Mouse (Mus musculus) right cerebral cortex, postnatal 14 days (tissue): ENCODE results near the gene Kat5.
A peak's percentile ranks its signal among the peaks of the same experiment; 100 is the strongest.

Experiments used
- DNase-seq: peaks from one replicate; pipeline ENCODE4 v3.0.0; 2022

Gene Kat5

DNA sequence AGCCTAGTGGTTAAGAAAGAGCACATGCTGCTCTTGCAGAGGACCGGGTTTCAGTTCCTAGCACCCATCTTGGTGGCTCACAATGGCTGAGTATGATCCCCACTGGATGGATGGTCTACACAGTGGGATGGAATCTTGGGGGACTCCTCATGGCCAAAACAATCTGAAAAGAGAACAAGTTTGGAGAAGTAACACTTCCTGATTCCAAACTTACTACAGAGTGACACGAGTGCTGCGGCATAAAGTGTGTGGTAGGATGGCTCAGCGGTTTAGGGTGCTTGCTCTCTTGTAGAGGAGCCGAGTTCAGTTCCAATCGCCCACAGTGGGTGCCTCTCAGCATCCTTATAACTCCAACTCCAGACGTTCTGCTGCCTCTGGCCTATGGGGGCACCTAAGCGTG lies 15.3 kb upstream of the Kat5 start:
- DNase-seq = no peak

DNA sequence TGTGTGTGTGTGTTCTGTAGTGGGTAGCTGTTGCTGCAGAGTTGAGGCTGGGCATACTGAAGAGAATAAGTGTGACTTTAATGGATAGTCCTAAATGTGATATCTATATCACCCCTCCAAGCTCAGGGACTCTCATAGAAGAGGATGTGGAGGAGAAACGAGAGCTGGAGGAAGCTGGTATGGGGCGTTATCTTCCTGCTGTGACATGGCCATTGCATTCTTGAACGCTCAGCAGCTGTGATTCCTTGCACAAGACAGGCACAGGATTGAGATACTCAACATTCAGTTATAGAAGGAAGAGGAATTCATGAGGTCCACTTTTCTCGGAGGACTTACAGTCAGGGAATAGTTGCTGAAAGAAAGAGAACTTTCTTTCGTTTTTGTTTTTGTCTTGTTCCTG lies 11.8 kb upstream of the Kat5 start:
- no peak for DNase-seq

DNA sequence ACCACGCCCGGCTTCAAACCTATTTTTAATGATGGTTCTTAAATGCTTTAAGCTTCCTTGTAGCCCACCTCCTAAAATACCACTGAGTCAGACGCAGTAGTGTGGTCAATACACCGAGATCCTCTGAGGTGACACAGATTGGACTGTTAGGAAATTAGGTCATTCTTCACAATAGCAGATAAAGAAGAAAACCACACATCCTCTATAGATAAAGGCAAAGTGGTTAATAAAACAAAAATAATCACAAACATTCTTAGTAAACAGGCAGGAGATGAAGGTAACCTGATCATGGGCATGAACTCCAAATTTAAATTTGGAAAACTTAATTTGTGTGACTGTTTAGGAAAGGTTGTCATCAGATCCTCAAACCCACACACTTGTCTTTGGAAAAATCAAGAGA lies 10.0 kb upstream of the Kat5 start:
- DNase-seq = no peak

DNA sequence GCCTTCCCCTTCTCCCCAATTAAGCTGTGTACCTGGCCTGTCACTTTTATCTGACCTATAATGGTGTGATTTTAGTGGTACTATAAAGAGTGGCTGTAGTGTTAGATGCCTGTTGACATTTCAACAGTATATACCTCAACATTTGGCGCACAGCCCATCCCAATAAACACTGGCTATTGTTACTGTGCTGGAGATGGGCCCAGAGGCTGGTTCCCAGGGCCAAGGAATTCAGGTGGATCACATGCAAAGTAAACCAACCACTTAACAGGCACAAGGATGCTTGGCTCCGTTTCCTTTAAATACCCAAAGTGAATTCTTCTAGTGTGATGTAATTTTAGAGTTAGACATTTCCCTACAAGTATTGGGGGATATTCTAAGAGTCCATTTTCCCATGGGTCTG lies 4.9 kb upstream of the Kat5 start:
- DNase-seq = no peak

DNA sequence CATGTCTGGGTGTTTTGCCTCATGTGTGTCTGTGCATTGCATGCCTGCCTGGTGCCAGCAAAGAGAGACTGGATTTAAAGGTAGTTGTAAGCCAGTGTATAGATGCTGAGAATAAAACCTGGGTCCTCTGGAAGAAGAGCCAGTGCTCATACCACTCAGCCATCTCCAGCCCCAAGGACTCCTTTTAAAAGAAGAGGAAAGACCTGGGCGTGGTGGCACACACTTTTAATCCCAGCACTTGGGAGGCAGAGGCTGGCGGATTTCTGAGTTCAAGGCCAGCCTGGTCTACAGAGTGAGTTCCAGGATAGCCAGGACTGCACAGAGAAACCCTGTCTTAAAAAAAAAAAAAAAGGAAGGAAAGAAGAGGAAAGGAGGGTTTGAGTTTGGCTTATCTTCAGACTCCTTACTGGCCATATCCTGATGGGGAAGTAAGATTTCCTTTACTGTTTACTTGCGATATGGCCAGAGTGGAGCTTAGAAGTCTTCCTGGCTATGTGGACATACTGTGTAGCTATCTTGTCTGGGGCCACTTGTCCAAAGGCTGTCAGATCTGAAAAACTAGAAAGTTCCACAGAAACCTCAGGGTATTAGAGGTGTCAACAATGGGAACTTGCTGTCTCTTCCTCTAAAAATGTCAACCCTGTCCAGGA lies 2.9 kb upstream of the Kat5 start:
- no peak for DNase-seq

DNA sequence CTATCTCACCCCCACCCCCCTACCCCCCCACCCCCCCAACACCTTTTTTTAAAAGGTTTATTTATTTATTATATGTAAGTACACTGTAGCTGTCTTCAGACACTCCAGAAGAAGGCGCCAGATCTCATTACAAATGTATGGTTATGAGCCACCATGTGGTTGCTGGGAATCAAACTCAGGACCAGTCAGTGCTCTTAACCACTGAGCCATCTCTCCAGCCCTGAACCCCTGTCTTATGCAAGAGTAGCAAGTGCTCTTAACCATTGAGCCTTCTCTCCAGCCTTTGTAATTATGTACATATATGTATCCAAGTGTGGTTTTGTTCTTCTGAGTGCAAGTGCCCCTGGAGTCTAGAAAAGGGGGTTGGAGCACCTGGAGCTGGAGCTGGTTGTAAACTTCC lies 1.9 kb upstream of the Kat5 start:
- no peak for DNase-seq

DNA sequence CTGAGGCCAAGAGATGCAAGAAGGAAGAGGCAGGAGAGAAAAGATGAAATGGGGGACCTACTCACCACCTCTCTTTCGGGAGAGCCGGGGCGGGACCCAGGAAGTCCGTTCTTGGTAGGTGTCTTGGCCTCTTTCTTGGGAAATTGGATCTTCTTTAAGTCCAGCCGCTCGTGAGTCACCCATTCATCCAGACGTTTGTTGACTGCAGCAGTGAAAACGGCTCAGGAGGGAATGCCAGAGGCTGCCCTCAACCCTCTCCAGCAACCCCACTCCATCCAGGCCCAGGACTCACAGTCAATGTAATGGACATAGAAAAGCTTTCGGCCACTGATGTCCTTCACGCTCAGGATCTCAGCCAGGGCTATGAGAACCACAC lies 878 bp downstream of the Kat5 start:
- DNase-seq = no peak

DNA sequence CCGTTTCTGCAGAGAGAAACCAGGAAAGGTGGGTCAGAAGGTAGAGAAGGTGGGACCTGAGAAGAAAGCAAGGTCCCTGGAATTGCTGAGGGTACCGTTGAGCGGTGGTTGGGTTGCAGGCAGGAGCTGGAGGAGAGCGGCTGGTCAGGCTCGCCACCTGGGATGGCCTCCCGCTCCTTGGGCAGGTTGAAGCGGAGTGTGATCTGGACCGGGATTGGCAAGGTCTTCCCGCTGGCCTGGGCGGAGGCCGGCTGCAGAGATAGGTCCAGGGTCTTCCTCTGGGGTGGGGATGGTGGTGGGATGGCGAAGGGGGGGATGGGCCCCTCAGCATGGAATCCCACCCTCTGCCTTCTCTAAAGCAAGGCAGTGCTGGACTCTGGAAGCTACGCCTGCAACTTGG lies 1.3 kb downstream of the Kat5 start:
- peak; percentile 18 for DNase-seq

DNA sequence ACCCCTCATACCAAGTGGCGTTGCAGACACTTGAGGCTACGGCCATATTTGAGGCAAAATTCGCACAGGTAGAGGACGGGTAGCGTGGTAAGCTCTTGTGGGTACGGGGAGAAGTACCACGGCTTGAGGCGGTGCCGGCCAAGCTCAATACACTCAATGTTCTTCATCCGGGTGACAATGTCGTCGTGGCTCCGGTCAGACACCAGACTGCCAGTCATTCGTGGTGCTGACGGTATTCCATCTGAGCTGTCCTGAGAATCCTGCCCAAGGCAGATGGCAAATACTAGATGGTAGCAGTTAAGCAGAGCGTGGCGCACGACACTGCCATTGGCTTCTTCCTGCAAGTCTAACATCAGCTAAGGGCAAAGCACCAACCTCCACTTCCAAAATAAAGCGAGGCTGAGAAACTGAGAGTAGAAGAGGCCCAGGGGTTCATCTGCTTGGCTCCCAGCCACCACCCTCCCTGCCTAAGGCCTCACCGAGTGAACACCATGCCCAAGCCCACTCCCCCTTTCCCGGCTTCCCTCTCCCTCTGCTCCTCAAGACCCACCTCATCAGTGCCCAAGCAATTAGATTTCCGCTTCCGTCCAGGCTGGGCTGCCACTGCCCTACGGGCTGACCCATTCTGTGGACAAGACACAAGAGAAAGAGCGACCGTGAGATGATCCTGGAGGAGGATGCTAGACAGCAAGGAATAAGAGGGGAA lies 2.2 kb downstream of the Kat5 start:
- peak; percentile 11 for DNase-seq

DNA sequence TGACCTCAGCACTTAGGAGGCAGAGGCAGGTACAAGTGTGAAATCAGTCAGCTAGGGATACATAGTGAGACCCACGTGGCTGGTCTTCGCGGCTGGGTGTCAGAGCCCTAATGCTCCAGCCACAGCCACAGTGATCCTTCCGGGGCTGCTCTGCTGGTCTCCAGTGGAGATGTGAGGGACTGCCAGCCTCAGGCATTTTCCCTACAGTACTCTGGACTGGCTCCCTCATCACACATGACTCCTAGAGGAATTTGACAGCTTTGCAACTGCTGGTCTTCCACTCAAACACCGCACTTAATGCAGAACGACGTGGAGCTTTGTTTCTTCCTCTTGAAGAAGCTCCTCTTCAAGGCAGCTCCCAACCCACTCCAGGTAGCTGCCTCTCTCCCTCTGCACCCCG lies 3.8 kb downstream of the Kat5 start:
- peak; percentile 26 for DNase-seq

DNA sequence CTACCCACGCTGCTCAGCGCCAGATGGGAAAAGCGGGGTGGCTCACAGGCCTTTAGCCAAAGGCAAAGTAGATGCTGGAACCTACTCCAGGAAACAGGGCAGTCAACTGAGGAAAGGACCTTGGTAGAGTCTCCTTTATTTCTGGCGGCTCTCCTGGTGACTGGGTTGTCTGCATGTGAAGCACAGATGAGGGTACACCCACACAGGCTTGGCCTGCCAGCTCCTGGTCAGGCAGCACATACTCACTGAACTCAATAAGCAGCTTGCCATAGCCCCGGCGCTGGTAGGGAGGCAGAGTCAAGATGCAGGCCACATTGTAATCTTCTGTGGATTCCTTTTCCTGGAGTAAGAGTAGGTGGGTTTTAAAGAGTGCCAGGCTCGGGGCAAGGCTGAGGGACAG lies 4.9 kb downstream of the Kat5 start:
- DNase-seq = no peak

DNA sequence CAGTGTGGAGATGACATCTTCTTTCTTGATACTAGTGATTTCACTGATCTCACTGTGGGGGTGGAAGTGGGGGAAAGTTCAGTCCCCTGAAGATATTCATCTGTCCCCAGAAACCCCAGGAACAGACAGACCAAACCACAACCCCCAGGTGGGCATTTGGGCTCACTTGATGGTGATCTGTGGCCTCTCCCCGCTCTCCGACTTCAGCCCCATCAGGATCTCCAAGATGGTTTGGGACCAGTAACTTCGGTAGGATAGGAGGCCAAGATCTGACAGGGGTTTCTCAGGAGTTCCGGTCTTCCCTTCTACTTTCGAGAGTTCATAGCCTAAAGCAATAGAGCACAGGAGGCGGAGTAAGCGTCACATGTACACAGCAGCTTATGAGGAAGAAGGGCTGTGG lies 6.4 kb downstream of the Kat5 start:
- no peak for DNase-seq

DNA sequence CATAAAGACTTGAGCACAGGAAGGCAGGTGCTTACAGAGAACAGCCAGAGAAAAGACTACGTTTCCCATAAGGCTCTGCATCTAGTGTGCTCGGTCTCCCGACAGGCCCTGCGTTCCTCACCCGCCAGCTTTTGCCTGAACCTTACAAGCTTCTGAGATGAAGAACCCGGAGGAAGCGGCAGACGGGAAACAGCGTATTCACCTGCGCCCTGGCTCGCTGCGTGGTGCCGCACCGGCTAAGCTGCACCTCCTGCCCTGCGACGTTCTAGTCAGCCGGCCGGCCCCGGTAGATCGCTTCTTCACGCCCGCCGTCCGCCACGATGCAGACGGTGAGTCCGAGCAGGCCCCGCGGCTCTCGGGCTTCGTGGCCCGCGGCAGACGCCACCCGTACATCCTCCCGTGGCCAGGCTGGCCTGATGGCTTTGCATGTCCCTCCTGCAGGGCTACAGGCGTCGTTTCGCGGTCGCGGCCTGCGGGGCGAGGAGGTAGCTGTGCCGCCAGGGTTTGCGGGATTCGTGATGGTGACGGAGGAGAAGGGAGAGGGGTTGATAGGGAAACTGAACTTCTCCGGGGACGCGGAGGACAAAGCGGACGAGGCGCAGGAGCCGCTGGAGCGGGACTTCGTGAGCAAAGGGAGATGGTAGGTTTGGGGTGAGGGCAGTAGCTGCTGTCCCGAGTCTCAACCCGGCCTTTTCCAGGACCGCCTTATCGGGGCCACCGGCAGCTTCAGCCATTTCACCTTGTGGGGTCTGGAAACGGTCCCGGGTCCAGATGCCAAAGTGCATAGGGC lies 8.1 kb downstream of the Kat5 start, which contains the start of gene Rnaseh2c:
Rnaseh2c (plus strand) TSS at position 122 of the 790 bp plus-strand sequence.
- DNase-seq = peak; percentile 71

DNA sequence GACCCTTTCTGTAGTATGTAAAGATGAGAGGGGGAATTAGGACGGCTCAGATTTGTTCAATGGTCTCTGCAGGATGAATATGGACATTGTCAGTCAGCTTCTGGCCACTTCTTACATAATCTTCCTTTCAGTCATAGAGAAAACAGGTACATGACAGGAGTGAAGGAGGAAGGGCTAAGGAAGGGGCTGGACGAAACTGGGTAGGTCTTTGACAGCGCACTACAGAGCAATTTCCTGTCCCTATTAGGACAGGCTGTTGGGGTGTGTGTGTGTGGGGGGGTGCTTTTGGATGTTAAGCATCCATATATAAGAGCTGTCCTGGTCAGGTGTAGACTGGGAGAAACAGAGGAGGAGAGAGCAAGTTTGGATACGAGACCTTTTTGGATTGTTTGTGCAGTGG lies 10.8 kb downstream of the Kat5 start:
- DNase-seq = no peak

DNA sequence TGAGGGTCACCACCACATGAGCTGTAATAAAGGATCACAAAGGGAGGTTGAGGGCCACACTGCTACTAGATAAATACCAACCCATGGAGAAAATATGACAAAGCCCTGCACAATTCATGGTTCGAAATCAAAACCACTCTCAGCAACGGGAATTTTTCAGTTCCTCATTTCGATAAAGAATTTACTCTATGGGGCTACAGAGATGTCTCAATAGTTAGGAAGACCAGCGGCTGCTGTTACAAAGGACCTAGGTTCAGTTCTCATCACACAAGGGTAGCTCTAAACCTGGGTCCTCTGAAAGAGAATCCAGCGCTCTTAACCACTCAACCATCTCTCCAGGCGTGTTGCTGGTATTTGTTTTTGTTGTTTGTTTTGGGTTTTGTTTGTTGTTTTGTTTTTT lies 18.1 kb downstream of the Kat5 start:
- no peak for DNase-seq

DNA sequence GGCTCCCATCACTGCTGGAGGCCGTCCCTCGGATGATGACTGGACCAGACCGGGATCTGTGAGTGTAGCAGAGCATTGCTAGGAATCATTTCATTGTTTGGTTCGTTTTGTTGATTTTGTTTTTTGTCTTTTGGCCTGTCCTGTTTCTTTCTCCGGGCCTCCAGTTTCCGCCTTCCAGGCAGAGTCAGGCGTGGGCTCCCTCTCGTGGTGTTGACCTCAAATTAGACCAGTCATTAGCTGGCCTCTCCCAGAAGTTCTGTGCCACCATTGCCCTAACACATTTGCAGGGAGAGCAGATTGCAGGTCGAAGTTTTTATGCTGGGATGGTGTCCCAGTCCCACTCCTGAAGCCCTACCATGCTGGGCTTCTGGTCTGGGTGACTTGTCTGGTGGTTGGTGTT lies 20.9 kb downstream of the Kat5 start:
- DNase-seq = no peak

DNA sequence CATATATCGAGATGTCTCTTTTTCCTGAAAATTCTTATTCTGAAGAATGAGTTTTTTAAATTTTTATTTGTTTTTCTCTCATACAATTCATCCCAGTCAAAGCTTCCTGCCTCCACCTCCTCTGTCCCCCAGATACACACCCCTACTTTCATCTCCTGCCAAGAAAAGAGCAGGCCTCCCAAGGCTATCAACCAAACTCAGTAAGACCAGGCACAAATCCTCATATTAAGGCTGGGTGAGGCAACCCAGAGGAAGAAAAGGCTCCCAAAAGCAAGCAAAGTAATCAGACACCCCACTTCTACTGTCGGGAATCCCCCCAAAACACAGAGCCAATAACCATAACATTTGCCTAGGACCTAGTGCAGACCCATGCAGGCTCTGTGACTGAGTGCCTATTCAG lies 28.0 kb downstream of the Kat5 start:
- DNase-seq = no peak

DNA sequence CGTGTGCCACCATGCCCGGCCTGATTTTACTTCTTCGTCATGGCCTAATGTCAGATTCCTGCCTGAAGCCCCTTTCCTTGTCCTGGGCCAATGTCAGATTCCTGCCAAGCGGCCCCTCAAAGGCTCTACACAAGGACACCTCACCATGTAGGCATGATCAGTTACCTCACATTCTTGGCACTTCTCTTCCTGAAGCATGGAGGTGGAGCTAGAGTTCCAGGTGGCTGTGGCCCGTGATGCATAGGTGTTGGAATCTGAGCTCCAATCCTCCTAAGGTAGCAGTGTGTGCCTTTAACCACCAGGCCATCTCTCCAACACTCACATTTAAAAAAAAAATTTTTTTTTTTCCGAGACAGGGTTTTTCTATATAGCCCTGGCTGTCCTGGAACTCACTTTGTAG lies 29.3 kb downstream of the Kat5 start:
- no peak for DNase-seq

DNA sequence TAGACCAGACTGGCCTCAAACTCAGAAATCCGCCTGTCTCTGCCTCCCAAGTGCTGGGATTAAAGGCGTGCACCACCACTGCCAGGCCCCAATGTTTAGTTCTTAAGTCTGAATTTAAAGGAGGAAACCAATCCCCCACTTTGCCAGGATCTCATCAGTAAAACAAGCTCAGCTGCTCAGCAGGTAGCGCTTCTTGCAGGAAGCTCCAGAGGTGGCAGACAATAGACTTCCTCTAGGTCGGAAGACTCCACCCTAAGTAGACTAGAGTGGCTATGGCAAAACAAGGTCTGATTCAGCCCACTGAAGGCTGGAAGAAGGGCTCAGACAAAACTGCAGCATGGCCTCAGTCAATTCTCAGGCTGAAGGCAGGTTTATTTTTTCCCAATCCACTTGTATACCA lies 30.1 kb downstream of the Kat5 start:
- DNase-seq = no peak

DNA sequence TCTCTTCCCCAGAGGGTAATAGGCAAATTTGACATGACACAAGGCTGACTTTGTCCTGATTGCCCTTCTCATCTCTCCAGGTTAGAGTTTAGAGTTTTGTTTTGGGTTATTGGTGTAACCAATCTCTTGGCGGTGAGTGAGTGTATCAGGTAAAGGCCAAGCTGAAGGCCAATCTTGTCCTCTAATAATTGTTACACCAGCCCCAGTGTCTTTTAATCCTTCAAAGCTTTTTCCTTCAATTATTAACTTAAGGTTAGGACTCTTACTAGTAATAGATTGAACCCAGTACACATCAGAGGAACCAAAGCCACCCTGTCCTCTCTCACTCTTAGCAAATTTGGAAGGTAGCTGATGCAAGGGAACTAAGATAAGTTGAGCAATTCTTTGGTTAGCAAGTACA lies 34.7 kb downstream of the Kat5 start:
- no peak for DNase-seq

DNA sequence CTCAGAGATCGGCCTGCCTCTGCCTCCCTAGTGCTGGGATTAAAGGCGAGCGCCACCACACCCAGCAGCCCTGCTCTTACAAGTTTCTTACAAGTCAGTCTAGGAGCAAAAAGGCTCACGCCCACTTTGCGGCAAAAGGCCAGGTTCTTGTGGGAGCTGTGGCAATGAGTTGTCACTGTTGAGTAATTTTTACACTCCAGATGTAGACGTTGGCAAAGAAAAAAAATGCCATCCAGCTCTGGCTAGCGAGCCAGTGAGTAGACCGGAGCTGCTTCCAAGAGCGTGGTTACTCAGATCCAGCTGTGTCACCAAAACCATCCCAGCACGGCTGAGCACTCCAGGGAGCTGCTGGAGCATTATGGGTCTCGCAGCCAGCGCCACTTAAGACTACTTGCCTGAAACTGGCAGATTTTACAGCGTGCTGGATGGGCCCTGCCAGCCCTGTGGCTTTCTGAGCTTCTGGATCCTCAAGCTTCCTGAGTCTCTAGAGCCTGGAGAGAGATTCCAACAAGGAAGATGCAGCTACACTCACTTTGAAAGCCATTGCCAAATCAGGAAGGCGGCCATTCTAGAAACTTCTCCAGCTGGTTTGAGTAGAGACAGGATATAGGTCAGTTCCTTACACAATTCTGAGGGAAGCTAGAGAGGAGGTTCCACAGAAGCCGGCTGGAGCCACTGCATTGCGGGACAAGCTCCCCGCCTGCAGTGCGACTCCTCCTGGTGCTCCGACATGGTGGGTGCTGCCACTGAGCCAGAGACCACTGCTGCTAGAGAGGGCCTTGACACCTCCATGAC lies 37.5 kb downstream of the Kat5 start:
- peak; percentile 50 for DNase-seq

DNA sequence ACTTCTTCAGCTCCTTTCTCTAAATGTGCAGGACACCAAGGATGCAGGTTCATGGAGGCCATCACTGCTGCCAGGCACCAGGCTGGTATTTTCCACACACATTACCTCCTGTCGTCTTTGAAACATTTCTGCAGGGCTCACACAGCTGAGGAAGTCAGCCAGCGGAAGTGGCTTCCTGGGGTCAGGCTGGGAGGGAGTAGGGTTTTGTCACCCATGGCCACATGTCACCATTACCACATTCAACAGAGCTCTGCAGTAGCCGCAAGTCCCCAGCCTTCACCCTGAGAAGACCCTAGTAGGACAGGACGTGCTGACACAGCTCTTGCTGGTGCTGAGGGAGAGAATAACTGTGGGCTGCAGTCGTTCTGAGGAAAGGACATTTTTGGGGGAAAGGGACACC lies 38.2 kb downstream of the Kat5 start:
- no peak for DNase-seq
